Mouse (Mus musculus) cerebellum, postnatal 14 days (tissue): ENCODE measurements around the gene Hist1h2bk.
"Not testable (repeated sequence)": the region's sequence is repeated elsewhere in the genome, so short reads cannot be mapped to it uniquely, and the experiment has no call there.

ENCODE experiments used
- DNase-seq, 2 experiments: peaks; one replicate each; pipeline ENCODE4 v3.0.0; 2021; ENCODE audit warnings: mixed read lengths in 2 of 2

Hist1h2bk gene

GRCm38 (mm10) chr13:22041142-22041536 lies 5.5 kb downstream of the Hist1h2bk start, which contains the start of gene Hist1h4i:
TSS of gene Hist1h4i (minus strand) at chr13:22041362.
- DNase-seq, result peak; percentile 98 to 99

DNA sequence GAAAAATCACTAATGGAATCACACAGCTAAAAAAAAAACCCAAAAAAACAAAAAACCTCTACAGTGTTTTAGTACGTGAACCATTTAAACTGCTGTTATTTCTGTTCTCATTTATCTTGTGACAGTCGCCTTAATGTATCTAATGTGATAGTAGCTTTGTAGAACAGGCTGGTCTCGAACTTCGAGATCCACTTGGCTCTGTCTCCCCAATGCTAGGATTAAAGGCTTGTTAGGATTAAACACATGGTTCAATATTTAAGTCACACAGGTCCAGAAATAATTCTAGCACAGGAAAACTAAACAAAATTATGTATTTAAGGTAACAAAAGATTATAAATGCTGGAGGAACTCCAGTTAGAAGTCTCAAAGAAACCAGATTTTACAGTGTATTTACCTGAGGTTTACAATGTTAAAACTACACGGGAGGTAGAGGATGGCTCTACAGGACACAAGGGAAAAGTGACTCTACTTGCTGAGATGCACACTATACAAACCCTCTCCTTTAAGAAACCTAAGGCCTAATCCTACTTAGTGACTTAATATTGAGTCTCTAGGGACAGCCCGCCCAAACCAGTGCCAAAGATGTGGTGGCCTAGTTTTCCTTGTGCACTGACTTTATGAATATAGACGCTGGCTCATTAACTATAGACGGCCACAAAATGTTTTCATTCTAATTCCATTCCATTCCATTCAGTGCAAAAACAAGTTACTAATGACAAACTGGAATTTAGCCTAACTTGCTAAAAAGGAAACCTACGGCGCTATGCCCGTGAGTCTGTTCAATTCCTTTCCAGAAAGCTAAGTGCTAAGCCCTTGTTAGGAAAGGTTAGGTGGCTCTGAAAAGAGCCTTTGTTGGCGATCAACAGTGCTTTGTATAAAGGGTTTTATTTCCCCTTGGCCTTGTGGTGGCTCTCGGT lies 6.2 kb downstream of the Hist1h2bk start:
- peak in 1 of 2 experiments; percentile 16 for DNase-seq

- peak; percentile 84 to 94 for DNase-seq
Observed at GRCm38 (mm10) chr13:22042568-22043502, 7.2 kb downstream of the Hist1h2bk start, which contains the start of the genes Hist1h2ag and Hist1h2bj. TSS of gene Hist1h2ag (minus strand) at chr13:22042944. TSS of gene Hist1h2bj (plus strand) at chr13:22043214.

DNA sequence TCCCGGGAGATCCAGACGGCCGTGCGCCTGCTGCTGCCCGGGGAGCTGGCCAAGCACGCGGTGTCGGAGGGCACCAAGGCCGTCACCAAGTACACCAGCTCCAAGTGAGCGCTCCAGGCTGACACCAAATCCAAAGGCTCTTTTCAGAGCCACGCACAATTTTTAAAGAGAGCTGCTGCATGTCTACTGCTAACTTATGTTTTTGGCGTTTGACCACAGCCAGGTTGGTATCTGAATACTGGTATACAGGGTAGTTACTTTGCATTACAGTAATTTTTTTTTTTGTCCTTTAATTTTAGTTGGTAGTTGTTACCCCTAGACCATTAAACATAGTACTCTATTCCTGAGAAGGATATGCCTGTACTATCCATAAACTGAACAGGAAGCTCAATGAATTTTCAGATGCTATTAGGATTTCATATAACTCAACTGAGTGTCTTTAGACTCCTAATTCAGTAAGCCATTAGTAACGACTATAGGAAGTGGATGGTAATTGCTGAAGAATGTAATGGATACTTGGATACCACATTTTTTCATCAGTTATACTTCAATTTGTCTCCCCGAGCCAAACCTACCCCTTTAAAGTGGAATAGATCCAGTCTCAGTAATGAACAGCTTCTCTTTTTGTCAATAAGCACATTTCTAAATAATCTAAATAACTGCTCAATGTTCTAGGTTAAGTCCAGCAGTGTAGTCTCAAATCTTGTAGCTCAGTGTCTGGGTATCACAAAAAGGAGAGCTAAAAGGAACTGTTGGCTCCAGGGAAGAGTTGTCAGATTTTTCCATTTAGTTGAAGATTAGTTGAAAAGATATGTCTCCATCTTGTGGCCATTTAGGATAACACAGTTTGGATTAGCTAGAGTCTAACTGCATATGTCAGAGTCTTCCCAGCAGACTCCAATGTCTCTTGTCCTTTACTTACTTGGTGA lies 8.1 kb downstream of the Hist1h2bk start:
- peak in 1 of 2 experiments; percentile 48 for DNase-seq

GRCm38 (mm10) chr13:22044432-22045155 lies 8.9 kb downstream of the Hist1h2bk start:
- no peak for DNase-seq

DNA sequence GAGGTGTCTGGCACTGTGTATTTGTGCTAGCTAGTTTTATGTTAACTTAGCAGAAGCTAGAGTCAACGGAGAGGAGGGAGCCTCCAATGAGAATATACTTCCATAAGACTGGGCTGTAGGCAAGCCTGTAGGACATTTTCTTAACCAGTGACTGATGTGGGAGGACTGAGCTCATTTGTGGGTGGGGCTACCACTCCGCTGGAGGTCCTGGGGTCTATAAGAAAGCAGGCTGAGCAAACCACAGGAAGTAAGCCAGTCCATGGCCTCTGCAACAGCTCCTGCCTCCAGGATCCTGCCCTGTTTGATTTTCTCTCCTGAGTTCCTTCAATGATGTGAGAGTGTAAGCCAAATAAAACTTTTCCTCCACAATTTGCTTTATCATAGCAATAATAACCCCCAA lies 9.6 kb downstream of the Hist1h2bk start:
- DNase-seq, result no peak

DNA sequence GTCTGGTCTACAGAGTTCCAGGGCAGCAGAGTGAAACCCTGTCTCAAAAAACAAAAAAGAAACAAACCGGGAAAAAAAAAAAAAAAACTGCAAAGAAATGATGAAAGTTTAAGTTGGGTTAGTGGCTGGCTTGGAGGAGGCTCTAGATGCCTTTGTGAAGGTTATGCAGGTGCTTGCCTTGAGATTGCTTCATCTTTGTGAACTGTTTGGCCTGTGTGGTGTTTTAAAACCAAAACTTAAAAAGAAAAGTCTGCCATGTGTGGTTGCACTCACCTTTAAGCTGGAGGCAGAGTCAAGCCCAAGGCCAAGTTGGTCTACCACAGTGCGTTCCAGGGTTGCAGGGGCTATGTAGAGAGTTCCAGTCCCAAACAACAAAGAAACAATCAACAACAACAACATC lies 13.4 kb downstream of the Hist1h2bk start:
- DNase-seq, result no peak

DNA sequence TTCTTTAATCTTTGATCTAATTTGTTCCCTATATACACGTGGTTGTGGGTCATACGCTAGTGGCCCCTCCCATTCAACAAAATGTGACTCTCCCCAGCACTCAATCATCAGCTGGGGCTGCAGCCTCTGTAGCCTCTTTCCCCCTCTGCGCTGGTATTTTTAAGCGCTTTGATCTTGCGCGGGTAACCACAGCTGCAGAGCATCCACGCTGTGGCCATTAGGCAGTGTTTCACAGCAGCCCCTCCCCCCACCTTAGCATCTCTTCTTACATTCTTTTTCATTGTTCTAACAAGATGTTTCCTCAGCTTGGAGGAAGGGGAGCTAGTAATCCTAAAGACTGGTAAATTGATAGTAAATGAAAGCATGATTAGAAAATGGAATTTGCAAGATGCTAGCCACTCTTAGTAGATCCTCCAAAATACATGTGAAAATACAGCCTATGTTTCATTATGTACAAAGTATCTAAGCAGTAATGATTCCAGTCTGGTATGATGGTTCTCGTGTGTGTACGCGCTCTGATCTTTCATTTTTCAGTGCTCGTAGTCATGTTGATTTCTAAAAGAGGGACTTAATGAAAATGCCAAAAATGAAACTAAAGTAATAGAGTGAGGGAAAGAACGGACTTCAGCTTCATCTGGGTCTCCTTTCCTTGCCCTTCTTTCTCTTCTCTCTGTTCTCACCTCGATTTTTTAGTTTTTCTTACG lies 14.2 kb downstream of the Hist1h2bk start:
- DNase-seq, result peak; percentile 28 to 46

DNA sequence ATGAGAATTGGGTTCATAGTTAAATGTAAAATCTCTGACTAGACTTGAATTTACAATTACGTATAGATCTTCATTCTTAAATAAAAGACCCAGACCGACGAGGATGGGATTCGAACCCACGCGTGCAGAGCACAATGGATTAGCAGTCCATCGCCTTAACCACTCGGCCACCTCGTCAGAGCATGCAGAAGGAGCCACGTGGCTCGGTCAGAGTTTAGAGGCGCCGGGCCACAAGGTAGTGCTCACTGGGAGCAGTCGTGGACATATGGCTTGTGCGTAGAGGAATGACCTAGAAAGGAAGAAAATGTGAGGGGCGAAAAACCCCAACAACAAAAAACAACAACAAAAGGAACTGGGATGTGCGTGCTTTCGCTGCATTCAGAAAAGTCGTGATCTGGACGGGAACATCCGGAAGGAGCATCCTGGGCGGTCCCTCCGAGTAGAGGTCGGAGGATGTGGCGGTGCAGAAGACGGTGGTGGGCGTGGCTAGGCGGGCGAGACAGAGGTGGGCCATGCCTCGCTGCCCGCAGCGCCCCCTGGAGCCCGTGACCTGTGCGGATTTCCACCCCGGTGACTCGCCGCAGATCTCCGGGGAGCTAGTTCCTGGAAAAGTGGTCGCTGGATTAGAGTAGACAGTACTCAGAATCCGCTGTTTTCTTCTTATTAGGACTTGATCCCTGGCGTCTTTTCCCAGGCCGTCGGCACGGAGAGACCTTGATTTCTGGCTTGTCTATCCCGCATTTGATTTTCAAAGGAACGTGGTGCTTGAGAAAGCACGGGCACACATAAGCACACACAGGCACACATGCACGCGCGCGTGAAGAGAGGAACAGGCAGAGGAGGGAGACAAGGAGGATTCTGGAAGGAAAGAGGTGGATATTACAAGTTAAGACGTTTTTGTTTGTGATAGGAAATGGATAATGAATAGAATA lies 15.2 kb downstream of the Hist1h2bk start:
- peak; percentile 86 to 89 for DNase-seq

- DNase-seq, result no peak
Observed at GRCm38 (mm10) chr13:22051523-22051859, 15.8 kb downstream of the Hist1h2bk start.

GRCm38 (mm10) chr13:22053754-22054153 lies 18.1 kb downstream of the Hist1h2bk start:
- DNase-seq, result no peak

DNA sequence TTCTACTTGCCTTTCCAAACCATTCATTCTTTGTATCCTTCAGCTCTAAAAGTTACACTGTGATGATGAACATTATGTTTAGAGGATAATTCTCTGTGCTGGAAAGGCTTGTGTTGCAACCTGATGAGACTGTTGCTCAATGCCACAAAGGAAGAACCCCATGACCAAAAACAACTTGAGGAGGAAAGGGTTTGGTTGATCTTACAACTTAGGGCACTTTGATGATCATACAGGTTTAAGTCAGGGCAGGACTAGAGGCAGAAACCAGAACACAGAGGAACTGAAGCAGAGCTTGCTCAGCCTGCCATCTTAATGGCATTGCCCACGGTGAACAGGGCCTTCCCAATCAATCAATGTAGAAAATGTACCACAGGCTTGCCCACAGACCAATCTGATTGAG lies 25.8 kb downstream of the Hist1h2bk start:
- no peak for DNase-seq

GRCm38 (mm10) chr13:22063468-22063867 lies 27.8 kb downstream of the Hist1h2bk start:
- no peak for DNase-seq

DNA sequence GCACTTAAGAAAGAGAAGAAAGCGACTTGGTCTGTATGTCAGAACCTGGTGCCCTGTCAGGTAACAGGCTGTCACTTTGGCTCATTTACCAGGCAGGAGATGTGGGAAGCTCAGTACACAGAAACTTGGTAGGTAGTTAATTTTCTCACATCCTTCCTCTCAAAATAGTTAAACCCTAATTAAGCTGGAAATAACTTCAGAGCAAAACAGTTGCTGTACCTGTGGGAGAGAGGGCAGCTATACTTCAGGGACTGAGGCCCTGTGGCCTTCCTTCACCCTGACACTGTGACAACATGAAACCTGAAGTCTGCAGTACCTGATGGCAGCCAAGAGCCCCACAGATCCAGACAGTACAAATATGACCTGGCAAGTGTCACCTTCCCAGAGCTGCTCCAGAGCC lies 48.5 kb downstream of the Hist1h2bk start, which contains the start of gene Vmn1r188:
Gene Vmn1r188 (plus strand): TSS at position 301 of the 400 bp plus-strand sequence.
- not testable (repeated sequence) for DNase-seq
